Mouse (Mus musculus): ENCODE data around the gene Smpd2.

Gene Smpd2

DNA sequence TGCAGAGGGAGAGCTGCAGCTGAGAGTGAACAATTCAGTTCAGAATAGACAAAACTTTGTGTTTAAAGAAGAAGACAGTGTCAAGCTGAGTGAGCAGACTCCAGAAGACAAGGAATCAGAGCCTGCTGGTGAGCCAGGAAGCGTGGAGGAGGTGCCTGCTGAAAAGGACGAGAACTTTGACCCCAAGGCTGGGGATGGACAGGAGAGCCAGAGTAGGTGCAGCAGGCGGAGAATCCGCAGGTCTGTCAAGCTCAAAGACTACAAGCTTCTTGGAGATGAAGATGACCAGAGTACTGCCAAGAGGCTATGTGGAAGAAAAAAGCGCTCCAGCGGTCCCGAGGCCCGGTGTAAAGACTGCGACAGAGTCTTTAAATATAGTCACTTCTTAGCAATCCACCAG is 38.5 kb downstream of the Smpd2 start:
- no peak for DNase-seq (ENCODE audit: low spot score)

GRCm38 (mm10) chr10:41450780-41451522 is 39.2 kb downstream of the Smpd2 start:
- DNase-seq (ENCODE audit: low spot score), result no peak

DNA sequence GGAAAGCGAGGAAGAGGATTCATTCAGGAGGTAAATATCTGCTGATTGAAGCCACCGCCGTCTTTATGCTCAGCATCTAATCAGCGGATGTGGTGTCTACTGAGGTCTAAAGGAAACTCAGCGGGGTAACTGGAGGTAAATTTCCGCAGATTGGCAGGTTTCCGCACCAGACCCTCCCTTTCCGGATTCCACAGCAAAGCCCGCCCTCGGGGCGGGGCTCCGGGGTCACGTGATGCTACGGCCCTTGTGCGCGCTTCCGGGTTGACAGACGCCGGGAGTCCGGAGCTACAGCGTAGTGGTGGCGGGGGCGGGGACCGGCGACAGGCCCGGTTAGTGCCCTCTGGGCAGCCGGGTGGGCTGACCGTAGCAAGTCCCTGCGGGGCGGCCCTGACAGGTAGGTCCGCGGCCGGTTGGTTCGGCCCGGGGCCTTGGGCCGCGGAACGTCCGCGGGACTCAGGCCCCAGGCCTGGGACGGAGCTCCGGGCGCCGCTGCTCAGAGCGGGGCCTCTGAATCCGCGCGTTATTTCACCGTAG is 40.0 kb downstream of the Smpd2 start, which contains the start of gene Zbtb24:
Gene Zbtb24, plus strand, starts transcription at position 247 of the 534 bp plus-strand sequence.
- DNase-seq (ENCODE audit: low spot score), result peak; percentile 95

- DNase-seq (ENCODE audit: low spot score), result peak; percentile 28
Measured at GRCm38 (mm10) chr10:41449684-41450083, 40.5 kb downstream of the Smpd2 start.

DNA sequence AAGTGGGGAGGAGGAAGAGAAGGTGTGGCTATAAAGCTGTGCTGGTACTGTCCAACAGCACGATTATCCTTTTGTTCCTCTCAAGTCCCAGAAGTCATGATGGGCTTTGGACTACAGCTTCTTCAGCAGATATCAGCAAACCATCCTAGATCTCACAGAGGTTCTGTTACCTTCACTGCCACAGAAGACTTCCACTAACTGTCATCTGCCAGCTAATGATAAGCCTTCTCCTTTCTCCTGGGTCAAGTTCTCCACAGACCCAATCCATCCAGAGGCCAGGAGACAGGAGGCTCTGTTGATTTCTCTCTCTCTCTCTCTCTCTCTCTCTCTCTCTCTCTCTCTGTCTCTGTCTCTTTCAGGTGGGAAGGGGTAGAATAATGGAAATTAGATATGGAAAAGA is 42.0 kb downstream of the Smpd2 start:
- no peak for DNase-seq (ENCODE audit: low spot score)
